Mouse (Mus musculus) adipocyte (in vitro differentiated cells): ENCODE data around the gene Gm28308.

Experiments
- DNase-seq: peaks from one replicate; pipeline ENCODE4 v3.0.0-alpha.2; 2016; ENCODE audit warnings: low spot score

Gm28308 gene

GRCm38 (mm10) chr6:52246403-52246803 is 33.3 kb upstream of the Gm28308 start:
- DNase-seq = no peak

GRCm38 (mm10) chr6:52245757-52246142 is 32.6 kb upstream of the Gm28308 start, which contains the start of gene Hoxa11:
Gene Hoxa11, minus strand, starts transcription at chr6:52245810.
- no peak for DNase-seq

GRCm38 (mm10) chr6:52245040-52245756 is 32.1 kb upstream of the Gm28308 start:
- DNase-seq = no peak

- no peak for DNase-seq
These were observed 31.4 kb upstream of the Gm28308 start for GRCm38 (mm10) chr6:52244471-52245039.

GRCm38 (mm10) chr6:52243681-52244121 is 30.6 kb upstream of the Gm28308 start:
- no peak for DNase-seq

GRCm38 (mm10) chr6:52242801-52243332 is 29.7 kb upstream of the Gm28308 start:
- no peak for DNase-seq

GRCm38 (mm10) chr6:52241001-52241621 is 28.0 kb upstream of the Gm28308 start:
- DNase-seq = no peak

GRCm38 (mm10) chr6:52240389-52241000 is 27.4 kb upstream of the Gm28308 start, which contains the start of gene Hoxa10:
Gene Hoxa10, minus strand, starts transcription at chr6:52240854.
- no peak for DNase-seq

GRCm38 (mm10) chr6:52239625-52240388 is 26.7 kb upstream of the Gm28308 start:
- DNase-seq = no peak

- no peak for DNase-seq
These were observed 25.8 kb upstream of the Gm28308 start for GRCm38 (mm10) chr6:52238976-52239375.

- DNase-seq = no peak
These were observed 25.0 kb upstream of the Gm28308 start for GRCm38 (mm10) chr6:52238155-52238545.

- no peak for DNase-seq
These were observed 24.4 kb upstream of the Gm28308 start for GRCm38 (mm10) chr6:52237346-52238154.

GRCm38 (mm10) chr6:52236806-52237205 is 23.7 kb upstream of the Gm28308 start:
- DNase-seq = no peak

- no peak for DNase-seq
These were observed 22.7 kb upstream of the Gm28308 start for GRCm38 (mm10) chr6:52235866-52236265.

- DNase-seq = no peak
These were observed 22.1 kb upstream of the Gm28308 start for GRCm38 (mm10) chr6:52235267-52235666.

GRCm38 (mm10) chr6:52234428-52235140 is 21.4 kb upstream of the Gm28308 start:
- no peak for DNase-seq

GRCm38 (mm10) chr6:52233546-52234427 is 20.6 kb upstream of the Gm28308 start:
- DNase-seq = no peak

- no peak for DNase-seq
These were observed 19.9 kb upstream of the Gm28308 start for GRCm38 (mm10) chr6:52232984-52233545.

GRCm38 (mm10) chr6:52232568-52232965 is 19.4 kb upstream of the Gm28308 start:
- DNase-seq = no peak
